Mouse (Mus musculus): ENCODE measurements around the gene Doc2b.
"Not testable (repeated sequence)": the region's sequence is repeated elsewhere in the genome, so short reads cannot be mapped to it uniquely, and the experiment has no call there.

Doc2b gene

GRCm38 (mm10) chr11:75741615-75742014 lies 54.2 kb downstream of the Doc2b start:
- in situ Hi-C loops (cut with MboI; ENCODE audit: unreplicated experiment in 2 of 2), result no loop called here

GRCm38 (mm10) chr11:75740204-75740603 lies 55.6 kb downstream of the Doc2b start:
- in situ Hi-C loops (cut with MboI; ENCODE audit: unreplicated experiment in 2 of 2), result no loop called here

GRCm38 (mm10) chr11:75738477-75738821 lies 57.4 kb downstream of the Doc2b start:
- in situ Hi-C loops (cut with MboI; ENCODE audit: unreplicated experiment in 2 of 2), result no loop called here

GRCm38 (mm10) chr11:75737806-75738476 lies 57.9 kb downstream of the Doc2b start:
- in situ Hi-C loops (cut with MboI; ENCODE audit: unreplicated experiment in 2 of 2), result no loop called here

DNA sequence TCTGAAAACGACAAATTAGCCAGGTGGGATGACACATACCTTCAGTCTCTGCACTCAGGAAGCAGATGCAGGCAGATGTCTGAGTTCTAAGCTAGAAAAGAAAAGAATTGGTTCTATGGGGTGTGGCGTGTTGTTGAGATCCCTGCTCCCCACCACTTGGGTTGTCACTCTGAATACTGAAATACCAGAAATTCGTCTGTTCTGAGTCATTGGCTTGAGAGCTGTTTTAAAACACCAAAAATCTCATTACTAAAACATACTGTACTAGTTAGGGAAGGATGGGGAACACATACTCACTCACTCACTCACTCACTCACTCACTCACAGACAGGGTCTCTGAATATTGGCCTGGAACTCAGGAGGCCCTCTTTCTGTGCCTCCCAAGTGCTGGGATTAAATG lies 58.9 kb downstream of the Doc2b start:
- in situ Hi-C loops (cut with MboI; ENCODE audit: unreplicated experiment in 2 of 2), result no loop called here

DNA sequence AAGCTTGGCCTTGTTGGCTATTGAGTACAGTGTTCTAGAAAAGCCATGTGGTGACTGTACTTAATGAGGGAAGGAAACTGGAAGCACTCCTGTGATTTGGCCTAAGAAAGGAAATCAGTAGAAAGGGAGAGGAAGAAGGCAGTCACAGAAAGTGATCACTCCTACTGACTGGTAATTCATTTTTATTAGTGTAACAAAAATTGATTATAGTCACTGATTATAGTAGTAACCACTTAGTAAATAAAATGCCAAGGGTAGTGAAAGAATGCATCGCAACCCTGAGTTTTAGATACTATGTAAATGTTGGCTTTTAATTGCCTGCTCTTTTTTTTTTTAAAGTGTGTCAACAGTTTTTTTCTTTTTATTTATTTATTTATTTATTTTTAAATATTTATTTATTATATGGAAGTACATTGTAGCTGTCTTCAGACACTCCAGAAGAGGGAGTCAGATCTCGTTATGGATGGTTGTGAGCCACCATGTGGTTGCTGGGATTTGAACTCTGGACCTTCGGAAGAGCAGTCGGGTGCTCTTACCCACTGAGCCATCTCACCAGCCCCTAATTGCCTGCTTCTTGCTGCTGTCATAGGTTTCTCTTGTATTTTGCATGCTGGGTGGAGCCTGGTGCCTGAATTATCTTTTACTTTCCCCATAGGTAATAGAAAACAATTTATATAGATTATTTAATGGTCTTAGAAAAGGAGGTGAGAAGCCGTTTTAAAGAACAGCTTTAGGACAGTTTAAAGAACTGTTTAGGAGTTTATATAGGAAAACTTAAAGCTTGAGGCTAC lies 60.2 kb downstream of the Doc2b start:
- in situ Hi-C loops (cut with MboI; ENCODE audit: unreplicated experiment in 2 of 2), result no loop called here

GRCm38 (mm10) chr11:75733227-75733940 lies 62.5 kb downstream of the Doc2b start:
- in situ Hi-C loops (cut with MboI; ENCODE audit: unreplicated experiment in 2 of 2), result no loop called here

DNA sequence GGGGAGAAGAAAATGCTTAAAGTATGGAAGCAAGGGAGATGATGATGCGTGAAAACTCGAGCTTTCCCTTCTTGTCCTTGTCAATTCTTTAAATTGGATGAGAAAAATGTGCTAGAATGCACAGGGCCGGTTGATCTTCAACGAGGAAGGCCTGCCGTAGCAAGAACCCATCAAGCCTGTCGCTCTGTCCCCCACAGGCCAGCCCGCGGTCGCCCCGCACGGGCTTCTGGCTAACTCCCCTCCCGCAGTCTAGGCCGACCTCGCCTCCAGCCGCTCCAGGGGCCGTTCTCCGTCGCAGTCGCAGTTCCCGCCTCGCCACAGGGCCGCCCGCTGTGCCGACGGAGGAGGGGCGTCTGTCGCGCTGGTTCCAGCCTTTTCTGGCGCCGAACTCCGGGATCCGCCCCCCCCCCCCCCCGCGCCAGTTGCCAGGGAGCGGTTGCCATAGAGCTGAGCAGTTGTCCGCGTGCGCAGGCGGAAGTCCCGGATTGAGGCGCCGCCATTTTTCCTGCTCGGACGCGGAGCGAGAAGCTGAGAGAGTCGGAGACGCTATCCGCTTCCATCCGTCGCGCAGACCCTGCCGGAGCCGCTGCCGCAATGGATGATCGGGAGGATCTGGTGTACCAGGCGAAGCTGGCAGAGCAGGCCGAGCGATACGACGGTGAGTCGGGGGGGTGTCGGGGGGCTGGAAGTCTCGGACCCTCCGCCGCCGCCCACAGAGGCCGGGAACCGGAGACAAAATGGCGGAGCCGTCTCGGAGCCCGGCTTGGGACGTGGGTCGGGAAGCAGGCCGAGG lies 63.2 kb downstream of the Doc2b start, which contains the start of gene Ywhae:
Gene Ywhae, plus strand, starts transcription at position 436 of the 793 bp plus-strand sequence.
- in situ Hi-C loops (cut with MboI; ENCODE audit: unreplicated experiment in 2 of 2), result no loop called here

GRCm38 (mm10) chr11:75727659-75728058 lies 68.2 kb downstream of the Doc2b start:
- in situ Hi-C loops (cut with MboI; ENCODE audit: unreplicated experiment in 2 of 2), result not testable (repeated sequence)

DNA sequence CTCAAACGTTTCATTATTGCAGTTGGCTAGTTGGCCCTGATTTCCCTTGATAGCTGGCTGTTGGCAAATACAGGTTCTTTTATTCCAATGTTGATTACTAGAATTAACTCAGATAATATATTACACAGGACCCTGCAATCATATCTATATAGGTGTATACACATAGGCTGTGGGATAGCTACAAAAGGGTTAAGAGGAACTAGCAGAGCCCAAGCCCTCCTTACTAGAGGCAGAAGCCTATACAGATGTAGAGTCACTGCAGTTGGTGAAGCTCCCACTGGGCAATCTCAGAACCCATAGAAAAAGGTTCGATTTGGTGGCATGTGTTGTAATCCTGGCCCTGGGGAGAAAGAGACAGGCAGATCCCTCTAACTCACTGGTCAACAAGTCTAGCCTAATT lies 68.7 kb downstream of the Doc2b start:
- in situ Hi-C loops (cut with MboI; ENCODE audit: unreplicated experiment in 2 of 2), result no loop called here

DNA sequence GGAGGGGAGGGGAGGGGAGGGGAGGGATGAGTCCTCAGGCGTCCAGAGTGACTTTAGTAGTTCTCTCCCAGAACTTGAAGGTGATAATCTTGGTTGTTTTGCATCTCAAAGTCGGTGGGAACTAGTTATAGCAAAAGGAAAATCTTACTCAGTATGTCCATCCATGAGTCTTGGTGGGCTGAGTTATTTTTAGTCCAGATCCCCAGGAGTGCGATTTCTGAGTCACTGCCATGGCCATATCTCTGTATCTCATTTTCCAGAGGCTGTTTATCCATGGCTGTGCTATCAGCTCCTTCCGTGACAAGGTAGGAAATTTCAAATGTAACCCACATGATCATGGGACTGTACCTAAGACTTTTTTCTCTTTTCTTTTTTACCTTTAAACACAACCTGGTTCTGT lies 73.5 kb downstream of the Doc2b start:
- in situ Hi-C loops (cut with MboI; ENCODE audit: unreplicated experiment in 2 of 2), result no loop called here
